Mouse (Mus musculus) heart, adult 2 months (tissue): ENCODE results near the gene Entpd5. TPM values are rescaled to one million over a fixed set of nuclear protein-coding genes. Genes with fewer than 3 reads are reported as not detected.

Source experiments
- DNase-seq, 2 experiments: peaks; one replicate each; pipeline ENCODE4 v3.0.0; 2021
- H3K27ac ChIP-seq: fragments of 200-600 bp; 2 replicates; pipeline ENCODE4 v1.8.1; 2022
- H3K27me3 ChIP-seq: fragments of 200-500 bp; 2 replicates; pipeline ENCODE4 v1.6.1; 2012; ENCODE audit warnings: mild to moderate bottlenecking, low read length, inconsistent platforms, mixed read lengths; ENCODE audit not compliant: control insufficient read depth, insufficient read depth
- H3K36me3 ChIP-seq: fragments of 200-500 bp; 2 replicates; pipeline ENCODE4 v1.6.1; 2012; ENCODE audit warnings: low read length, inconsistent platforms; ENCODE audit not compliant: control insufficient read depth, insufficient read depth
- H3K4me1 ChIP-seq: fragments of 200-500 bp; 2 replicates; pipeline ENCODE4 v1.6.1; 2011; ENCODE audit warnings: low read length; ENCODE audit not compliant: control insufficient read depth, insufficient read depth
- H3K4me3 ChIP-seq: fragments of 200-600 bp; 2 replicates; pipeline ENCODE4 v1.8.1; 2022
- H3K79me2 ChIP-seq: fragments of 200-500 bp; replicated peaks from 2 replicates; pipeline ENCODE4 v1.6.1; 2012; ENCODE audit warnings: mild to moderate bottlenecking, inconsistent platforms, low read length, moderate library complexity, mixed read lengths; ENCODE audit not compliant: control insufficient read depth, insufficient read depth
- H3K9ac ChIP-seq: fragments of 200-500 bp; 2 replicates; pipeline ENCODE4 v1.6.1; 2012; ENCODE audit warnings: low read depth, mild to moderate bottlenecking, control low read depth, inconsistent platforms, low read length, mixed read lengths
- CTCF ChIP-seq: fragments of 200-600 bp; IDR thresholded peaks from 2 replicates; pipeline ENCODE4 v1.8.1; 2022; ENCODE audit warnings: antibody characterized with exemption, mild to moderate bottlenecking, moderate library complexity
- EP300 ChIP-seq: fragments of 200-500 bp; IDR thresholded peaks from 2 replicates; pipeline ENCODE4 v1.6.1; 2011; ENCODE audit warnings: low read depth, low read length, control low read depth; ENCODE audit not compliant: insufficient read depth
- POLR2A ChIP-seq: fragments of 200-500 bp; IDR thresholded peaks from 2 replicates; pipeline ENCODE4 v1.6.1; 2011; ENCODE audit warnings: mild to moderate bottlenecking, low read depth, low read length, control low read depth; ENCODE audit not compliant: insufficient read depth
- WGBS: fragments of 180-500 bp; shearing (Covaris S2); methylation state at CpG from one replicate; pipeline ENCODE4 v1.1.7; 2018; 5-methylcytosine and 5-hydroxymethylcytosine counted together
- intact Hi-C: fragments of 180-260 bp; cut with DNase I; formaldehyde crosslinking; loops from one replicate; pipeline ENCODE4 v1.15.1; 2025
- polyA plus RNA-seq: library from polyadenylated mRNA; depleted of rRNA; stranded (reverse); fragments of >200 nt; gene quantifications from 2 replicates; pipeline ENCODE4 v1.2.3, GENCODE M21; 2012
- total RNA-seq, 2 experiments: library from RNA; stranded (reverse); gene quantifications; 2 replicates each; pipeline ENCODE4 v1.2.3; 2021

Gene Entpd5
- total and polyA plus RNA-seq, 3 experiments: 38.6 to 68.9 (median 64.9) TPM

GRCm38 (mm10) chr12:84402923-84403322 lies 5.9 kb downstream of the Entpd5 start:
- no peaks in the 10 kb centered on the region for H3K4me1 ChIP-seq
- no peaks in the 10 kb centered on the region for H3K79me2 ChIP-seq
- intact Hi-C loops: no loop called here
- 71% methylated on average over 9 of the region's 9 CpGs for WGBS
- no peak overlapping the region for H3K4me3 ChIP-seq
- DNase-seq: no peak
- H3K9ac ChIP-seq: no peak overlapping the region
- no peak overlapping the region for H3K27ac ChIP-seq
- peaks cover 2% of the 10 kb centered on the region; the same call in 1 of the 2 replicates for H3K36me3 ChIP-seq
- TF ChIP-seq POLR2A: no peak
- no peak for TF ChIP-seq EP300
- no peaks in the 10 kb centered on the region for H3K27me3 ChIP-seq

GRCm38 (mm10) chr12:84400653-84401052 lies 8.2 kb downstream of the Entpd5 start:
- no peak for DNase-seq
- Histone ChIP-seq H3K9ac (no peak overlapping the region), H3K79me2 (no peaks in the 10 kb centered on the region), H3K4me3 (no peak overlapping the region), H3K27ac (no peak overlapping the region), H3K27me3 (no peaks in the 10 kb centered on the region), H3K4me1 (no peaks in the 10 kb centered on the region), H3K36me3 (no peaks in the 10 kb centered on the region)
- TF ChIP-seq EP300: no peak
- no peak for TF ChIP-seq POLR2A
- TF ChIP-seq CTCF: no peak
- 63% methylated on average over 3 of the region's 3 CpGs for WGBS
- intact Hi-C loops: no loop called here

- TF ChIP-seq CTCF: no peak
- TF ChIP-seq EP300: no peak
- TF ChIP-seq POLR2A: no peak
- WGBS: 58% methylated on average over 3 of the region's 3 CpGs
- Histone ChIP-seq H3K27ac (no peak overlapping the region), H3K27me3 (no peaks in the 10 kb centered on the region), H3K9ac (no peak overlapping the region), H3K4me1 (no peaks in the 10 kb centered on the region), H3K79me2 (no peaks in the 10 kb centered on the region), H3K36me3 (no peaks in the 10 kb centered on the region), H3K4me3 (no peak overlapping the region)
- intact Hi-C loops: no loop called here
- DNase-seq: no peak
Measured at GRCm38 (mm10) chr12:84400068-84400467, 8.8 kb downstream of the Entpd5 start.

GRCm38 (mm10) chr12:84399663-84400062 lies 9.2 kb downstream of the Entpd5 start:
- Histone ChIP-seq H3K36me3 (no peaks in the 10 kb centered on the region), H3K4me1 (no peaks in the 10 kb centered on the region), H3K79me2 (no peaks in the 10 kb centered on the region), H3K27me3 (no peaks in the 10 kb centered on the region), H3K4me3 (no peak overlapping the region), H3K9ac (no peak overlapping the region), H3K27ac (no peak overlapping the region)
- DNase-seq: no peak
- intact Hi-C loops: no loop called here
- TF ChIP-seq EP300: no peak
- no peak for TF ChIP-seq CTCF
- TF ChIP-seq POLR2A: no peak
- 67% methylated on average over 9 of the region's 9 CpGs for WGBS

- H3K79me2 ChIP-seq: no peaks in the 10 kb centered on the region
- H3K4me3 ChIP-seq: no peak overlapping the region
- H3K27ac ChIP-seq: no peak overlapping the region
- 87% methylated on average over 9 of the region's 9 CpGs for WGBS
- TF ChIP-seq POLR2A (no peak), CTCF (no peak), EP300 (no peak)
- no peaks in the 10 kb centered on the region for H3K27me3 ChIP-seq
- H3K36me3 ChIP-seq: no peaks in the 10 kb centered on the region
- no peak for DNase-seq
- H3K9ac ChIP-seq: no peak overlapping the region
- intact Hi-C loops: no loop called here
- H3K4me1 ChIP-seq: no peaks in the 10 kb centered on the region
Measured at GRCm38 (mm10) chr12:84399135-84399534, 9.7 kb downstream of the Entpd5 start.

GRCm38 (mm10) chr12:84398629-84399028 lies 10.2 kb downstream of the Entpd5 start:
- Histone ChIP-seq H3K27ac (no peak overlapping the region), H3K27me3 (no peaks in the 10 kb centered on the region), H3K4me1 (no peaks in the 10 kb centered on the region), H3K36me3 (no peaks in the 10 kb centered on the region), H3K9ac (no peak overlapping the region), H3K79me2 (no peaks in the 10 kb centered on the region), H3K4me3 (no peak overlapping the region)
- intact Hi-C loops: no loop called here
- DNase-seq: no peak
- WGBS: 90% methylated on average over 5 of the region's 5 CpGs
- TF ChIP-seq POLR2A (no peak), EP300 (no peak), CTCF (no peak)

GRCm38 (mm10) chr12:84397685-84398084 lies 11.1 kb downstream of the Entpd5 start:
- intact Hi-C loops: no loop called here
- TF ChIP-seq EP300: no peak
- no peak for TF ChIP-seq POLR2A
- no peak for TF ChIP-seq CTCF
- no peak overlapping the region for H3K9ac ChIP-seq

More at GRCm38 (mm10) chr12:84397685-84398084, 11.1 kb downstream of the Entpd5 start:
- no peak overlapping the region for H3K27ac ChIP-seq
- no peaks in the 10 kb centered on the region for H3K79me2 ChIP-seq
- DNase-seq: no peak
- no peaks in the 10 kb centered on the region for H3K27me3 ChIP-seq
- no peaks in the 10 kb centered on the region for H3K36me3 ChIP-seq
- no peaks in the 10 kb centered on the region for H3K4me1 ChIP-seq
- no peak overlapping the region for H3K4me3 ChIP-seq
